Mouse (Mus musculus) heart, embryonic 13.5 days (tissue): ENCODE measurements around the gene Tomm20. TPM values are rescaled to one million over a fixed set of nuclear protein-coding genes. Genes with fewer than 3 reads are reported as not detected.
"Not testable (repeated sequence)": the region's sequence is repeated elsewhere in the genome, so short reads cannot be mapped to it uniquely, and the experiment has no call there.

ENCODE experiments used
- ATAC-seq: fragments of 200-750 bp; cut with Nextera tagmentation; 2 replicates; pipeline ENCODE4 v1.8.0; 2017; ENCODE audit warnings: moderate TSS enrichment; ENCODE audit not compliant: insufficient number of reproducible peaks, low FRiP score, low TSS enrichment; ENCODE audit errors: extremely low read depth
- H3K27ac ChIP-seq: fragments of 300-500 bp; sonication (generic); replicated peaks from 2 replicates; pipeline ENCODE4 v1.5.1; 2015; ENCODE audit warnings: moderate library complexity, mild to moderate bottlenecking, inconsistent platforms
- H3K27me3 ChIP-seq: fragments of 300-500 bp; sonication (generic); replicated peaks from 2 replicates; pipeline ENCODE4 v1.6.1; 2015; ENCODE audit warnings: mild to moderate bottlenecking, inconsistent platforms
- H3K36me3 ChIP-seq: fragments of 300-500 bp; sonication (generic); 2 replicates; pipeline ENCODE4 v1.6.1; 2015; ENCODE audit warnings: mild to moderate bottlenecking, inconsistent platforms
- H3K4me1 ChIP-seq: fragments of 300-500 bp; sonication (generic); 2 replicates; pipeline ENCODE4 v1.6.1; 2015; ENCODE audit warnings: inconsistent platforms
- H3K4me2 ChIP-seq: fragments of 300-500 bp; sonication (generic); 2 replicates; pipeline ENCODE4 v1.6.1; 2015; ENCODE audit warnings: inconsistent platforms, mild to moderate bottlenecking, moderate library complexity
- H3K4me3 ChIP-seq: fragments of 300-500 bp; sonication (generic); 2 replicates; pipeline ENCODE4 v1.5.1; 2015; ENCODE audit warnings: moderate library complexity, mild to moderate bottlenecking, inconsistent platforms
- H3K9ac ChIP-seq: fragments of 300-500 bp; sonication (generic); 2 replicates; pipeline ENCODE4 v1.6.1; 2015; ENCODE audit warnings: inconsistent platforms, mild to moderate bottlenecking, moderate library complexity
- H3K9me3 ChIP-seq: fragments of 300-500 bp; sonication (generic); 2 replicates; pipeline ENCODE4 v1.6.1; 2016; ENCODE audit warnings: inconsistent platforms
- WGBS: fragments of 180-500 bp; shearing (Covaris S2); methylation state at CpG from one replicate; pipeline ENCODE4 v1.1.7; 2015; ENCODE audit warnings: mixed read lengths; 5-methylcytosine and 5-hydroxymethylcytosine counted together
- polyA plus RNA-seq: library from polyadenylated mRNA; unstranded; fragments of >200 nt; fragmentation: Nextera tagmentation; extraction: Ambion mirVana; gene quantifications from 2 replicates; pipeline ENCODE4 v1.2.1, GENCODE M21; 2015

Tomm20 gene
- polyA plus RNA-seq, 1 experiment from 2014 or later = 172 TPM

DNA sequence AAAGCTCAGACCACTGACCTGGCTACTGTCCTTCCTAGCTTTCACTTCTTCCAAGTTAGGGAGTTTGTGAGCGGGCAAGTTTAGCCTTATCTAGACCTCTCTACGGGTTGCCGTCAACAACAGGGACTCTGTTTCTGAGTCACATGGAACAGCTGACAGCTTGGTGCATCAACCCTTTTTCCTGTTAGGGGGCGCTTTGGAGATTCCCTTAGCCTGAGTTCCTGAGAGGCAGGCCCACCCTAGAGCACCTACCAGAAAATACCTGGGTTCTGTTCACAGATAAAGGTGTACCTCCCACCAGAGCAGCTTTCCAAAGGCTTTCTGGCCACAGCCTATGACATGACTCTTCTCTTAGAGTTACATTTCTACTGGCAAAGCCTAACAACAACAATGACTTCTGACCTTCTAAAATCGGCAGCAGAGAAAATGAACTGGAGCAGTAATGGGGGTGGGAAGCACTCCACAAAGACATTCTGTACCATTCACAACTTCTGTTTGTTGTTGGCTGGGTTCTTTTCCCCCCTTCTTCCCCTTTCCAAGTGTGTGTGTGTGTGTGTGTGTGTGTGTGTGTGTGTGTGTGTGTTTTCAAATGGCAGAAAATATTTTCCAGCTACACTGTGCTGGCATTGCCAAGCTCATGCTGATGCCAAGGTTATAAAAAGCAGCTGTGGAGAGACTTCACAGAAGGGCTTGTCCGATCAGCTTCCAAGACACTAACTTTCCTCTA lies 28.3 kb downstream of the Tomm20 start:
- H3K4me1 ChIP-seq = peaks cover 57% of the 10 kb centered on the region
- H3K9ac ChIP-seq = no peak overlapping the region
- H3K27me3 ChIP-seq = no peaks in the 10 kb centered on the region
- H3K36me3 ChIP-seq = peaks cover 4% of the 10 kb centered on the region
- no peak overlapping the region for H3K4me2 ChIP-seq
- H3K9me3 ChIP-seq = no peaks in the 10 kb centered on the region
- 28% methylated on average over 6 of the region's 6 CpGs for WGBS
- no peak for ATAC-seq
- H3K4me3 ChIP-seq = no peak overlapping the region
- 0 out of 2 replicates have a peak overlapping the region, but pooled peaks have one; percentile 17 for H3K27ac ChIP-seq

- H3K4me1 ChIP-seq = peaks cover 57% of the 10 kb centered on the region
- no peaks in the 10 kb centered on the region for H3K9me3 ChIP-seq
- H3K27me3 ChIP-seq = no peaks in the 10 kb centered on the region
- 79% methylated on average over 4 of the region's 4 CpGs for WGBS
- ATAC-seq = no peak
- no peak overlapping the region for H3K4me3 ChIP-seq
- no peak overlapping the region for H3K4me2 ChIP-seq
- no peak overlapping the region for H3K9ac ChIP-seq
- no peaks in the 10 kb centered on the region for H3K36me3 ChIP-seq
- H3K27ac ChIP-seq = no peak overlapping the region
Measured at GRCm38 (mm10) chr8:126916611-126917010, 29.0 kb downstream of the Tomm20 start.

DNA sequence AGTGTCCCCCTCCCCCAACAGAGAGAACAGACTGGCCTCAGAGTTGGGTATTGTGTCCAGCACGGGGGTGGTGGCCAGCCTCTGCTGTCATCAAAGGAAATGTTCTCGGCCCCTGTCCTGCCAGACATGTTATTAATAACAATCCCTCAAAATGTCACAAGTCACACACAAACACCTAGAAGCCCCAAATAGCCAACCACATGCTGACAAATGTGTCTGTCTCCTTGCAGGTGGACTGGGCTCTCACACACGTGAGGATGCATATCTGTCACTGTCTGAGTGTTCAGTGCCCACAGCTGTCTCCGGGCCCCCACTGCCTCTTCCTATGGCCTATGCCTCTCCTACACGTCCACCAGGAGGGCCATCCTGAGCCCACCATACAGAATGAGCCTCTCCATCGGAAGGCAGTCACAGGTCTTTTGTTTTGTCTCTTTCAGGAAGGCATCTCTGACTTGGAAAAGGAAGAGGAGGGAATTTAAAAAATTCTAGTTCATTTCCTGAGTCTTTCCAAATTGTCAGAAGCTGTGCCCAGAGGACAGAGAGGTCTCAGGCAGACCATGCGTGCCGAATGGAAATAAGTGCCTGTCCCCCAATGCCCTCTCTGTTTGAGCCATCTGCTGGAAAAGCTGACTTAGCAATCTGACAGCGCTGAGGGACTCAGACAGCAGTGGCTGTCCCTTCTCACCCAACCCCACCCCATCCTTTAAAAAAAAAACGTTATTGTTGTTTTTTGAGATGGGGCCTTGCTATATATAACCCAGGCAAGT lies 30.9 kb downstream of the Tomm20 start:
- H3K27me3 ChIP-seq = no peaks in the 10 kb centered on the region
- WGBS = 35% methylated on average over 10 of the region's 10 CpGs
- no peaks in the 10 kb centered on the region for H3K9me3 ChIP-seq
- H3K4me2 ChIP-seq = no peak overlapping the region
- ATAC-seq = no peak
- 0 out of 2 replicates have a peak overlapping the region, but pooled peaks have one; percentile 1 for H3K27ac ChIP-seq
- peaks cover 54% of the 10 kb centered on the region for H3K4me1 ChIP-seq
- H3K4me3 ChIP-seq = no peak overlapping the region
- H3K9ac ChIP-seq = no peak overlapping the region
- no peaks in the 10 kb centered on the region for H3K36me3 ChIP-seq

- H3K27me3 ChIP-seq, H3K9me3 ChIP-seq, H3K4me3 ChIP-seq, H3K9ac ChIP-seq, H3K36me3 ChIP-seq, ATAC-seq, H3K4me2 ChIP-seq: not testable (repeated sequence)
- Histone ChIP-seq H3K4me1 (peaks cover 54% of the 10 kb centered on the region), H3K27ac (peak overlapping the region; percentile 50; the same call in 1 of the 2 replicates)
- WGBS = 65% methylated on average over 10 of the region's 10 CpGs
Measured at GRCm38 (mm10) chr8:126914107-126914490, 31.5 kb downstream of the Tomm20 start.

DNA sequence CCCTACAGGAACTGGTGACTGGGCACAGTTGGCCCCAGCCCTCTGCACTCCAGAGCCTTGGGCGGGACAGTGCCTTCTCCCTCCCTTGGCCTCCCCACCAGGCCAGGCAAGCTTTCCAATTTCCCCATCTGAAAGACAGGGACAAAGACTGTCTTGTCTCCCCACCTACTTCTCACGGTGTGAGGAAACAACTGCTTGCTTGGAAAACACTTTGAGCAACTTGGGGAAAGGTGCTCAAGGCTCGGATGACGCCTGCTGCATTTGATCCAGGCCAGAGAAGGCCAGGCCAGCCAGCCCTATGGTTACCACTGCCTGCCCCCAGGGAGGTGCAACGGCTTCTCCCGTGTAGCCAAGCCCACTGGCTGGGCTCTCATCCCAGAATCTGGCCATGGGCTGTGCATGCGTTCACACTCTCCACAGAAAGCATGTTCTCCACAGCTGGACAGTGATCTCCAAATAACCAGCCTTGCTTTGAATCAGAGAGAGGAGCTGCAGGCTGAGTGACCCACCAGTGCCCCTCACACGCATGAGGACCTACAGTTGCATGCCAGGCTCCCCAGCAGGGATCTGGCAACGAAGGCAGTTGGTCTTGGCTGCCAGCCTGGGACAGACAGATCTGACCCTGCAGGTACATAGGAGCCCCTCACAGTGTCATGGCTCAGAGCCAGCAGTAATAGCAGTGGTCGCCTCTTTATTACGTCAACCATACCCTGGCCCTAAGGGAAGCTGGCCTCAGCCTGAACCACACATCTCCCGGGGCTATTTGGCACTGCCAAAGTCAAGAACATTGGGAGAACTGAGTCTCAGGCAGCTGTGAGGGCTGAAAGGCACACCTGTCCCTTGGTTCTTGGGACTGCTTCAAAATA lies 32.2 kb downstream of the Tomm20 start:
- Histone ChIP-seq H3K4me2 (no peak overlapping the region), H3K27me3 (no peaks in the 10 kb centered on the region), H3K27ac (peak overlapping the region; percentile 50), H3K36me3 (no peaks in the 10 kb centered on the region), H3K4me1 (peaks cover 56% of the 10 kb centered on the region), H3K9me3 (no peaks in the 10 kb centered on the region), H3K4me3 (no peak overlapping the region), H3K9ac (peak overlapping the region; percentile 48)
- no peak for ATAC-seq
- 43% methylated on average over 12 of the region's 12 CpGs for WGBS

- H3K4me1 ChIP-seq = peaks cover 28% of the 10 kb centered on the region
- no peak for ATAC-seq
- WGBS = 53% methylated on average over 10 of the region's 10 CpGs
- H3K27ac ChIP-seq = peak overlapping the region; percentile 25; the same call in 1 of the 2 replicates
- no peaks in the 10 kb centered on the region for H3K27me3 ChIP-seq
- 0 out of 2 replicates have a peak, but pooled peaks cover 3% of the 10 kb centered on the region for H3K9me3 ChIP-seq
- H3K9ac ChIP-seq = no peak overlapping the region; the same call in 1 of the 2 replicates
- no peak overlapping the region for H3K4me2 ChIP-seq
- H3K36me3 ChIP-seq = no peaks in the 10 kb centered on the region
- H3K4me3 ChIP-seq = no peak overlapping the region
Measured at GRCm38 (mm10) chr8:126909371-126909802, 36.3 kb downstream of the Tomm20 start.

DNA sequence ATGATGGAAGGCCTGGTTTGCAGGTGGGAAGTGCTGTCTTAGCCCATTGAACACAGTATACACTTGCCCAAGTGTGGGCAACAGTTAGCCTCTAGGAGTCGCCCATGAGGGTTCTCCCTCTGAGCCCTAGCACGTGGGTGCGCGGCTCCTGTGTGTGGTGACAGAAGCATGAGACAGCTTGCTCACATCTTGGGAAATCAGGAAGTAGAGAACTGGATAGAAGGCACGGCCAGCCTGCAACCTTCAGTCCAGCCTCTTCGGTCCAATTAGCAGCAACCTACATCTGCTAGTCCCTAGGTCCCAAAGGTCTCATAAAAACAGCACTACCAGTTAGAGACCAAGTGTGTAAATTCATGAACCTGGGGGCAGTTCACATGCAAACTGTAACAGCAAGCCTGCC lies 36.8 kb downstream of the Tomm20 start:
- Histone ChIP-seq H3K4me1 (peaks cover 24% of the 10 kb centered on the region), H3K4me2 (no peak overlapping the region), H3K27ac (no peak overlapping the region), H3K9ac (no peak overlapping the region), H3K9me3 (0 out of 2 replicates have a peak, but pooled peaks cover 3% of the 10 kb centered on the region), H3K27me3 (no peaks in the 10 kb centered on the region), H3K4me3 (no peak overlapping the region), H3K36me3 (no peaks in the 10 kb centered on the region)
- ATAC-seq = no peak
- WGBS = 68% methylated on average over 6 of the region's 6 CpGs

DNA sequence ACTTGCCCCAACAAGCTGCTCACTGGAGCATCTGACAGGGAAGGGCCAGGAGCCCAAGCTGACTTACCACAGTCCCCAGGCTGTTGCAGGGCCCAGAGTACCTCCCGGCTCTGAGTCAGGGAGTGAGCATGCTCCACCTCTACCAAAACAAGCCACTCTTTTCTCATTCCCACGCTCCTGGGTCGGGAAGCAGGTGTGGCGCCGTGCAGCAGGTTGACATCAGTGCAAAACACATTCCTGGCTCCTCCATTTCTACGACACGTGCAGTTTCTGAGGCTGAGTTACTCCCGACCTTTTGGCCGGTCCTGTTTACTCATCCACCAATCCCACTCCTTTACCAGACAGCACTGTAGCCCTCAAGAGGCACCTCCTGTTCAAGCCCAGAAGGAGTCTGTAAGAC lies 37.7 kb downstream of the Tomm20 start:
- Histone ChIP-seq H3K4me2 (no peak overlapping the region), H3K36me3 (no peaks in the 10 kb centered on the region), H3K9me3 (0 out of 2 replicates have a peak, but pooled peaks cover 3% of the 10 kb centered on the region), H3K4me1 (peaks cover 16% of the 10 kb centered on the region), H3K4me3 (no peak overlapping the region), H3K9ac (no peak overlapping the region), H3K27ac (no peak overlapping the region), H3K27me3 (no peaks in the 10 kb centered on the region)
- ATAC-seq = no peak
- 70% methylated on average over 9 of the region's 9 CpGs for WGBS

- 79% methylated on average over 3 of the region's 3 CpGs for WGBS
- no peak overlapping the region for H3K27ac ChIP-seq
- no peak overlapping the region for H3K4me2 ChIP-seq
- H3K4me3 ChIP-seq = no peak overlapping the region
- H3K27me3 ChIP-seq = no peaks in the 10 kb centered on the region
- H3K9ac ChIP-seq = no peak overlapping the region
- H3K9me3 ChIP-seq = 0 out of 2 replicates have a peak, but pooled peaks cover 3% of the 10 kb centered on the region
- ATAC-seq = no peak
- H3K36me3 ChIP-seq = no peaks in the 10 kb centered on the region
- H3K4me1 ChIP-seq = peaks cover 13% of the 10 kb centered on the region
Measured at GRCm38 (mm10) chr8:126907374-126907773, 38.3 kb downstream of the Tomm20 start.

- Histone ChIP-seq H3K9me3 (0 out of 2 replicates have a peak, but pooled peaks cover 3% of the 10 kb centered on the region), H3K4me2 (no peak overlapping the region), H3K9ac (no peak overlapping the region), H3K27me3 (no peaks in the 10 kb centered on the region), H3K4me1 (peaks cover 13% of the 10 kb centered on the region), H3K4me3 (no peak overlapping the region), H3K27ac (no peak overlapping the region), H3K36me3 (no peaks in the 10 kb centered on the region)
- no peak for ATAC-seq
- 83% methylated on average over 3 of the region's 3 CpGs for WGBS
Measured at GRCm38 (mm10) chr8:126905387-126905786, 40.3 kb downstream of the Tomm20 start.

GRCm38 (mm10) chr8:126903927-126904326 lies 41.7 kb downstream of the Tomm20 start:
- H3K27ac ChIP-seq = no peak overlapping the region
- no peak overlapping the region for H3K9ac ChIP-seq
- H3K27me3 ChIP-seq = no peaks in the 10 kb centered on the region
- 80% methylated on average over 9 of the region's 9 CpGs for WGBS
- peaks cover 1% of the 10 kb centered on the region; the same call in 1 of the 2 replicates for H3K4me1 ChIP-seq
- no peaks in the 10 kb centered on the region for H3K36me3 ChIP-seq
- no peak overlapping the region for H3K4me3 ChIP-seq
- H3K9me3 ChIP-seq = 0 out of 2 replicates have a peak, but pooled peaks cover 3% of the 10 kb centered on the region
- H3K4me2 ChIP-seq = no peak overlapping the region
- 0 out of 2 replicates have a peak, but pooled peaks have one; percentile 35 for ATAC-seq
